Mouse (Mus musculus) liver, postnatal 0 days (tissue): ENCODE results near the gene Bclaf1.

Source experiments
- CTCF ChIP-seq: sonication (generic); IDR thresholded peaks from 2 replicates; pipeline ENCODE4 v1.5.1; 2016; ENCODE audit warnings: antibody characterized with exemption, low read depth
- EP300 ChIP-seq: IDR thresholded peaks from 2 replicates; pipeline ENCODE4 v1.6.1; 2016; ENCODE audit warnings: antibody characterized with exemption, low read depth, mild to moderate bottlenecking

DNA sequence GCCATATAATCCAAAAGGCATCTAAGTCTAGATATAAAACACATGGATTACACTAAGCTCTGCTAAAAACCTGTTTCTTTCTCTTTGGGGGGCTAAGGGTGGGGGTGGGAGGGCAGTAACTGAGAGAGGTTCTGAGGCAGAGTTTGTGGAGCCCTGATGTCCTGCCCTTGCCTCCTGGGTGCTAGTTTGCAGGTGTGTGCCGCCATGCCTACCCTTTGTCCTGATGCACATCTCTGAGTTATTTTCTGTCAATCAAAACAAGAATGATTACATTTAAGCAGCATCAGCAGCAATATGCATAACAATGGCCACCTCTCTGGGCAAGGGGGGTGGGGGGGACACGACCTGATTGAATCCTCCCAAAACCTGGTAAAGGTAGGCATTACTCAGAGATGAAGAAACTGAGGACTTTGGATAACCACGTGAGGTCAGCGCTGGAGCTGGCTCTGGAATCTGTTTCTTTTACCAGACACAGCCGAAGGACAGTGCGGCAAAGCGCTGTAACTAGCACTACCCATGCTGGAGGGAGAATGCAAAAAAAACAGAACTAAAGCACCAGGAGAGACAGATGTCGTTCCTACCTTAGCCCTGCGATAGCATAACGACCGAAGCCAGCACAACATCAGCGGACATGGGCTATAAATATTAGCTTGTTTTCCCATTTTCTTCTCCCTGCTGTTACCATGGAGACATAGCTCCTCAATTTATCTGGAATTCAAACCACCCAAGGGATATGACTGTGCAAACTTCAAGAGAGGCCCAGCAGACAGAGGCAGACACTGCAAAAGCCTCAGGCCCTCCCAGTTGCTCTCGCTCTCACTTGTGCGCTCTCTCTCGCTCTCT is 26.1 kb upstream of the Bclaf1 start:
- no peak for TF ChIP-seq CTCF
- no peak for TF ChIP-seq EP300
